Mouse (Mus musculus) embryonic fibroblast, embryonic 13.5 days (primary cell): Measurements from ENCODE around the gene Helz. TPM values are rescaled to one million over a fixed set of nuclear protein-coding genes. Genes with fewer than 3 reads are reported as not detected.

Experiments
- H3K27ac ChIP-seq: 2 replicates; pipeline ENCODE4 v1.5.1; 2012; ENCODE audit warnings: low read length, control low read depth, inconsistent platforms; ENCODE audit not compliant: insufficient read depth
- H3K4me1 ChIP-seq: 2 replicates; pipeline ENCODE4 v1.6.1; 2011; ENCODE audit warnings: low read length; ENCODE audit not compliant: control insufficient read depth, insufficient read depth
- H3K4me3 ChIP-seq: 2 replicates; pipeline ENCODE4 v1.5.1; 2011; ENCODE audit warnings: mild to moderate bottlenecking, control low read depth, low read length; ENCODE audit not compliant: insufficient read depth
- CTCF ChIP-seq: IDR thresholded peaks from 2 replicates; pipeline ENCODE4 v1.5.1; 2011; ENCODE audit warnings: mild to moderate bottlenecking, control low read depth, low read length, moderate library complexity, borderline replicate concordance; ENCODE audit not compliant: insufficient read depth
- POLR2A ChIP-seq: IDR thresholded peaks from 2 replicates; pipeline ENCODE4 v1.6.1; 2011; ENCODE audit warnings: low read depth, mild to moderate bottlenecking, control low read depth, low read length, moderate library complexity
- polyA plus RNA-seq: library from polyadenylated mRNA; stranded (reverse); fragments of >200 nt; gene quantifications from 2 replicates; pipeline ENCODE4 v1.2.4, GENCODE M21; 2011; ENCODE audit warnings: low read depth; ENCODE audit not compliant: missing spikeins, insufficient read length

The Helz gene
- polyA plus RNA-seq, 1 experiment: 32.3 TPM

GRCm38 (mm10) chr11:107638137-107638536 lies 90.4 kb downstream of the Helz start:
- Histone ChIP-seq H3K4me3 (no peak overlapping the region), H3K4me1 (no peaks in the 10 kb centered on the region), H3K27ac (no peak overlapping the region)
- TF ChIP-seq POLR2A (no peak), CTCF (no peak)

GRCm38 (mm10) chr11:107639657-107640056 lies 91.9 kb downstream of the Helz start:
- Histone ChIP-seq H3K4me1 (no peaks in the 10 kb centered on the region), H3K27ac (no peak overlapping the region), H3K4me3 (no peak overlapping the region)
- TF ChIP-seq CTCF (no peak), POLR2A (no peak)

DNA sequence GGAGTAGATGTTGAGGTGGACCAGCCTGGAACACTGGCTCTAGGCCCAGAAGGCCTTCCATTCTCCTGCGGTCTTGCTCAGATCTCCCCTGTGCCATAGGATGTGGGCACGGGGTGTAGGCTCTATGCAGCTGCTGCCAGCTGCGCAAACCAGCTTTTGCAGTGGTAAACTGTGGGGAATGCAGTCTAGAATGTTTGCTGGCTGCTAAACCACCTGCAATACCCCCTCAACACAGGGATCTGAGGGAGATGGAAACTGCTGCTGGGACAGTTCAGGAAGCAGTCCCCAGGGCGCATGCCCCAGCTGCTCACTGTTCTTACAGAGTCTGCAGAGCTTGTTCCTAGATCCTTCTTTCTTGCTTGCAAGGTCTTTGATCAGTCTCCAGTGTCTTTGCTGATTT lies 96.7 kb downstream of the Helz start:
- Histone ChIP-seq H3K27ac (no peak overlapping the region), H3K4me3 (no peak overlapping the region), H3K4me1 (no peaks in the 10 kb centered on the region)
- TF ChIP-seq CTCF (no peak), POLR2A (no peak)

DNA sequence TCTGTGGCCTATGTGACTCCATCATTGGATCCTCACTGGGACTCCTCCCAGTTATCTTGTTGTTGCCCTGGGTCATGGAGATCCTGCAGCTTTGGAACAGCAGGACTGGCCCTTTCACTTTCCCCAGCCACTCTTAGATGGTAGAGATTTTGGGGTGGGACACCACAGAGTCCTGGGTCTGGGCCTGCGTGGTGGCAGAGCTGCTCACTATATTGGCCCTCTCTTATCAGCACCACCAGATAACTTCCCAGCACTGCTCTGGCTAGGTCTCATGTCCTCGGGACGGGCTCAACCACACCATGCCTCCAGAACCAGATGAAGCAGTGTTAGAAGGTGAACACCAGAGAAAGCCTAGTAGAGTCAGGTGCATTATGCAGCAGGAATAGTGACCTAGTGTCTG lies 99.6 kb downstream of the Helz start:
- no peak overlapping the region for H3K4me3 ChIP-seq
- TF ChIP-seq CTCF (no peak), POLR2A (no peak)
- no peaks in the 10 kb centered on the region for H3K4me1 ChIP-seq
- no peak overlapping the region for H3K27ac ChIP-seq

GRCm38 (mm10) chr11:107648668-107649067 lies 100.9 kb downstream of the Helz start:
- Histone ChIP-seq H3K4me1 (no peaks in the 10 kb centered on the region), H3K27ac (no peak overlapping the region), H3K4me3 (no peak overlapping the region)
- TF ChIP-seq CTCF: no peak
- no peak for TF ChIP-seq POLR2A

DNA sequence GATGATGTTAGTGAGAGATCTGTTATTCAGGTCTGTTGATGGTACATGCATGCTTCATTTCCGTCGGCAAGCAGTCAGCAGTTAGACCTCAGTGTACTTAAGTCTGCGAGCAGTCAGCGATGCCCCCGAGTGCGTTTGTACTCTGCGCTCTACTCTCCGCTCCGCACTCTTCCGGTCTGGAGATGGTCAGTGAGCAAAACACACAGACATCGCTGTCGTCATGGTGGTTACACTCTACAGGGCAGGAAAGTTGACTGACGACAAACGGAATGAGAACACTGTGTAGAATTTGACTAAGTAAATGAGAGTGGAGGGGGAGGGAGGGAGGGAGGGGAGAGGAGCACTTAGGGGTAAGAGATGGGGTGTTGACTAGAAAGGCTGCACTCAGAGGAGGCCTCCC lies 101.7 kb downstream of the Helz start:
- no peak overlapping the region for H3K27ac ChIP-seq
- H3K4me1 ChIP-seq: no peaks in the 10 kb centered on the region
- TF ChIP-seq CTCF: no peak
- TF ChIP-seq POLR2A: no peak
- H3K4me3 ChIP-seq: no peak overlapping the region

DNA sequence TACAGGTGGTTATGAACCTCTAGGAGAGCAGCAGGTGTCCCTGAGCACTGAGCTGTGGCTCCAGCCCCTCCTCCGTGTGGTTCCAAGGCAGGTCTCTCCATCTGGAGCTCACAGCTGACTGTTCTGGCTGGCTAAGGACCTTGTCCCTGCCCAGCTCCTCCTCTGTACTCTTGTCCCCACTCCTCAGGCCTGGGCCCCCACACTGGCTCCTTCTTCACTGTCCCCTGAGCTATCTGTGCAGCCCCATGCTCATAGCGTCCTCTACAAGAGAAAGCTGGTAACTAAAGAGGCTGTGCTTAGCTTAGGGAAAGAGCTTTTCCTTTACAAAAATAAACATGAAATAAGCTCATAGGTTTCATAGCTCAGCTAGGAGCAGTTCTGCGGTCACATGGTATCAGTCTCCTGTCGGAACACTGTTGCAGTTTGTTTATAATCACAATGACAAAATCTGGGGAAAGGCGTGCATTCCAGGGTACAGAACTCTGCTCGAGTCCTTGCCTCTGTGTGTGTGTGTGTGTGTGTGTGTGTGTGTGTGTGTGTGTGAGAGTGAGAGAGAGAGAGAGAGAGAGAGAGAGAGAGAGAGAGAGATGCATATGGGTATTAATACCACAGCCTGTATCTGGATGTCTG lies 102.8 kb downstream of the Helz start:
- no peak for TF ChIP-seq POLR2A
- TF ChIP-seq CTCF: no peak
- Histone ChIP-seq H3K4me3 (no peak overlapping the region), H3K4me1 (no peaks in the 10 kb centered on the region), H3K27ac (no peak overlapping the region)

DNA sequence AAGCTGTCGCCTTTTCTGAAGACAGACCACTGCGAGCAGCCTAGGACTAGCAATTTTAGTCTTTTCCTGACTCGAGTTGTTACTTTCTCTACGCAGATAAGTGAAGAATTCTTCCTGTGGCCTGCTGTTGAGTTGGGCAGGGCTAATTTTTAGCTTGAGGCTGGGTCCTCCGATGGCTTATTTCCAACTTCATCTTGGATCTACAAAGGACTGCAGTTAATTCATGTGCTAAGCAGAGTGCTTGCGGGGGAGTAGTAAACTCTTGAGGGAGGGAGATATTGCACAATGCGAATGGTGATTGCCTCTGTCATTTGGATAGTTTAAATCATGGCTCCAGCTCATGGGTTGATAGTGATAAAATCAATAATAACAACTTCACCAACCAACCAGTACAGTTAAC lies 103.7 kb downstream of the Helz start:
- no peak for TF ChIP-seq CTCF
- TF ChIP-seq POLR2A: no peak
- Histone ChIP-seq H3K4me3 (no peak overlapping the region), H3K4me1 (no peaks in the 10 kb centered on the region), H3K27ac (no peak overlapping the region)

DNA sequence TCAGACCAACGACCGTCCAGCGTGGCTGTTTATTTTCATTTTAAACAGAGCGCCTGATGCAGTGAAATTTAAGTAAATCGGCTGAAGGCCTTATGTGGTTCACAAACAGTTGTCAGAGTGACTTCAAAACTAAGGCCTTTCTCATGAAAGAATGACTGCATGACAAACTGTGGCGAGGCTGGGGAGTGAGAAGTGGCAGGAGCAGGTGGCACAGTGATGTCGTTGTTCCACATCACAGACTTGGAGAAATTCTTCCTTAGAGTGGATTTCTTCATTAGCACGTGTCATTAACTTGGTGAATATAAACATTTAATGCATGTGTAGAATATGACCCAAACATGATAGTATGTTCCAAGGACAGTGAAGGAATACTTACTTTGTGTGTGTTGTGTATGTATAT lies 104.4 kb downstream of the Helz start:
- Histone ChIP-seq H3K27ac (no peak overlapping the region), H3K4me1 (no peaks in the 10 kb centered on the region), H3K4me3 (no peak overlapping the region)
- TF ChIP-seq CTCF (no peak), POLR2A (no peak)

DNA sequence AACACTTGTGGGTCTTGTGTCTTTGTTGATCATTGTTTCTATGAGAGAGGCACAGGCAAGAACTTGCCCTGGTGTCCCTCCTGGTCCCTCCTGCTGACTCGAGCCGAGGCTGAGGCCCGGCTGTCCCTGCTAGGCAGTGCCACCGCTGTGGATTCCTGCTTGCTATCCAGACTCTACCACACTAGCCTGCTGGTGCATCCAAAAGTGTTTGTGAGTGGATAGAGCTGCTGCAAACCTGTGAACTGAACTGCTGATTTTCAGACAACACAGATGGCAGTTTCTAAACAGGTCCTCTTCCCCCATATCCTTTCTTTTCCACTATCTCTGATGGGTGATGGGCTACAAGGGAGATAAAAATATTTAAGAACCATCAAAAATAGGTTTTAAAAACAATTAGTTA lies 107.8 kb downstream of the Helz start:
- Histone ChIP-seq H3K27ac (no peak overlapping the region), H3K4me3 (no peak overlapping the region), H3K4me1 (no peaks in the 10 kb centered on the region)
- TF ChIP-seq POLR2A: no peak
- TF ChIP-seq CTCF: no peak

DNA sequence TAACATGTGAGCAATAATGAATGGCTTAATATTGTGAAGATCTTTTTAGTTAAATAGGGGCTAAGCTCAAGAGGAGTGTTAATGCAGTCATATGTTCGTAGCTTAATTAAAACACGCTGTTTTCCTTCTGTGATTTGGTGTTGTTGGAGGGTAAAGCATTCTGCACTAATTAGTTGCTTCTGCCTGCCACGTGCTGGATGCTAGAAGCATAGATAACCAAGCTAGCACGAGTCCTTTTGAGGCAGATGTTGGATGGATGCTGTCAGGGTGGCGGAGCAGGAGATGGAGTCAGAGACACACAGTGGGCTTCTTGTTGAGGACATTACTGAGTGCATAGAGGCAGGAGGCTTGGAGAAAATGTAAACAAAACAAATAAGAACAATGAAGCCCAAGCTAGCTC lies 109.4 kb downstream of the Helz start:
- Histone ChIP-seq H3K4me3 (no peak overlapping the region), H3K4me1 (no peaks in the 10 kb centered on the region), H3K27ac (no peak overlapping the region)
- TF ChIP-seq CTCF (no peak), POLR2A (no peak)
